Mouse (Mus musculus): ENCODE data around the gene Cadps. TPM values are rescaled to one million over a fixed set of nuclear protein-coding genes. Genes with fewer than 3 reads are reported as not detected.

Cadps gene
- polyA plus RNA-seq, 1 experiment from 2014 or later: 0.41 TPM

- Histone ChIP-seq H3K4me3 (ENCODE audit: low read length) (no peak overlapping the region), H3K36me3 (ENCODE audit: control insufficient read depth, insufficient read depth, low read length) (no peaks in the 10 kb centered on the region), H3K9me3 (ENCODE audit: control insufficient read depth, low read length) (no peaks in the 10 kb centered on the region), H3K4me2 (ENCODE audit: low read depth, low read length) (no peak overlapping the region), H3K27me3 (ENCODE audit: control insufficient read depth, insufficient read depth, low read depth, low read length) (no peaks in the 10 kb centered on the region), H3K4me1 (replicated peaks; ENCODE audit: control insufficient read depth, insufficient read depth, low read length) (no peaks in the 10 kb centered on the region), H3K27ac (ENCODE audit: low read length) (no peak overlapping the region), H3K9ac (ENCODE audit: low read length) (no peak overlapping the region)
- 78% methylated on average over 3 of the region's 3 CpGs for WGBS
- no peak for ATAC-seq (ENCODE audit: low read depth)
Observed at GRCm38 (mm10) chr14:12707395-12707794, 115.5 kb downstream of the Cadps start.

GRCm38 (mm10) chr14:12704461-12704860 lies 118.4 kb downstream of the Cadps start:
- H3K36me3 ChIP-seq (ENCODE audit: control insufficient read depth, insufficient read depth, low read length): no peaks in the 10 kb centered on the region
- 62% methylated on average over 2 of the region's 2 CpGs for WGBS
- H3K27ac ChIP-seq (ENCODE audit: low read length): no peak overlapping the region
- no peaks in the 10 kb centered on the region for H3K27me3 ChIP-seq (ENCODE audit: control insufficient read depth, insufficient read depth, low read depth, low read length)
- ATAC-seq (ENCODE audit: low read depth): no peak
- H3K4me1 ChIP-seq (replicated peaks; ENCODE audit: control insufficient read depth, insufficient read depth, low read length): no peaks in the 10 kb centered on the region
- no peak overlapping the region for H3K9ac ChIP-seq (ENCODE audit: low read length)
- H3K9me3 ChIP-seq (ENCODE audit: control insufficient read depth, low read length): no peaks in the 10 kb centered on the region
- H3K4me3 ChIP-seq (ENCODE audit: low read length): no peak overlapping the region
- no peak overlapping the region for H3K4me2 ChIP-seq (ENCODE audit: low read depth, low read length)

- Histone ChIP-seq H3K27ac (ENCODE audit: low read length) (no peak overlapping the region), H3K4me2 (ENCODE audit: low read depth, low read length) (no peak overlapping the region), H3K9me3 (ENCODE audit: control insufficient read depth, low read length) (no peaks in the 10 kb centered on the region), H3K27me3 (ENCODE audit: control insufficient read depth, insufficient read depth, low read depth, low read length) (no peaks in the 10 kb centered on the region), H3K9ac (ENCODE audit: low read length) (no peak overlapping the region), H3K36me3 (ENCODE audit: control insufficient read depth, insufficient read depth, low read length) (no peaks in the 10 kb centered on the region), H3K4me3 (ENCODE audit: low read length) (no peak overlapping the region), H3K4me1 (replicated peaks; ENCODE audit: control insufficient read depth, insufficient read depth, low read length) (no peaks in the 10 kb centered on the region)
- ATAC-seq (ENCODE audit: low read depth): no peak
- WGBS: 52% methylated on average over 1 of the region's 1 CpGs
Observed at GRCm38 (mm10) chr14:12690201-12690600, 132.7 kb downstream of the Cadps start.

GRCm38 (mm10) chr14:12685015-12685414 lies 137.9 kb downstream of the Cadps start:
- 81% methylated on average over 3 of the region's 3 CpGs for WGBS
- Histone ChIP-seq H3K4me2 (ENCODE audit: low read depth, low read length) (no peak overlapping the region), H3K36me3 (ENCODE audit: control insufficient read depth, insufficient read depth, low read length) (no peaks in the 10 kb centered on the region), H3K27ac (ENCODE audit: low read length) (no peak overlapping the region), H3K4me1 (replicated peaks; ENCODE audit: control insufficient read depth, insufficient read depth, low read length) (no peaks in the 10 kb centered on the region), H3K9ac (ENCODE audit: low read length) (no peak overlapping the region), H3K27me3 (ENCODE audit: control insufficient read depth, insufficient read depth, low read depth, low read length) (no peaks in the 10 kb centered on the region), H3K9me3 (ENCODE audit: control insufficient read depth, low read length) (no peaks in the 10 kb centered on the region), H3K4me3 (ENCODE audit: low read length) (no peak overlapping the region)
- no peak for ATAC-seq (ENCODE audit: low read depth)

GRCm38 (mm10) chr14:12680819-12681638 lies 141.8 kb downstream of the Cadps start:
- Histone ChIP-seq H3K9me3 (ENCODE audit: control insufficient read depth, low read length) (no peaks in the 10 kb centered on the region), H3K9ac (ENCODE audit: low read length) (no peak overlapping the region), H3K36me3 (ENCODE audit: control insufficient read depth, insufficient read depth, low read length) (no peaks in the 10 kb centered on the region), H3K27ac (ENCODE audit: low read length) (no peak overlapping the region), H3K4me3 (ENCODE audit: low read length) (no peak overlapping the region), H3K4me1 (replicated peaks; ENCODE audit: control insufficient read depth, insufficient read depth, low read length) (no peaks in the 10 kb centered on the region), H3K27me3 (ENCODE audit: control insufficient read depth, insufficient read depth, low read depth, low read length) (no peaks in the 10 kb centered on the region), H3K4me2 (ENCODE audit: low read depth, low read length) (no peak overlapping the region)
- no peak for ATAC-seq (ENCODE audit: low read depth)
- WGBS: 42% methylated on average over 3 of the region's 3 CpGs

- Histone ChIP-seq H3K36me3 (ENCODE audit: control insufficient read depth, insufficient read depth, low read length) (no peaks in the 10 kb centered on the region), H3K4me3 (ENCODE audit: low read length) (no peak overlapping the region), H3K27ac (ENCODE audit: low read length) (no peak overlapping the region), H3K27me3 (ENCODE audit: control insufficient read depth, insufficient read depth, low read depth, low read length) (no peaks in the 10 kb centered on the region), H3K9me3 (ENCODE audit: control insufficient read depth, low read length) (no peaks in the 10 kb centered on the region), H3K9ac (ENCODE audit: low read length) (no peak overlapping the region), H3K4me2 (ENCODE audit: low read depth, low read length) (no peak overlapping the region), H3K4me1 (replicated peaks; ENCODE audit: control insufficient read depth, insufficient read depth, low read length) (no peaks in the 10 kb centered on the region)
- 72% methylated on average over 2 of the region's 2 CpGs for WGBS
- ATAC-seq (ENCODE audit: low read depth): no peak
Observed at GRCm38 (mm10) chr14:12661430-12661829, 161.4 kb downstream of the Cadps start.

GRCm38 (mm10) chr14:12657351-12657750 lies 165.5 kb downstream of the Cadps start:
- no peak overlapping the region for H3K4me2 ChIP-seq (ENCODE audit: low read depth, low read length)
- no peak for ATAC-seq (ENCODE audit: low read depth)
- no peak overlapping the region for H3K27ac ChIP-seq (ENCODE audit: low read length)
- 36% methylated on average over 4 of the region's 4 CpGs for WGBS
- H3K9ac ChIP-seq (ENCODE audit: low read length): no peak overlapping the region
- no peaks in the 10 kb centered on the region for H3K4me1 ChIP-seq (replicated peaks; ENCODE audit: control insufficient read depth, insufficient read depth, low read length)
- H3K9me3 ChIP-seq (ENCODE audit: control insufficient read depth, low read length): no peaks in the 10 kb centered on the region
- no peak overlapping the region for H3K4me3 ChIP-seq (ENCODE audit: low read length)
- H3K36me3 ChIP-seq (ENCODE audit: control insufficient read depth, insufficient read depth, low read length): no peaks in the 10 kb centered on the region
- H3K27me3 ChIP-seq (ENCODE audit: control insufficient read depth, insufficient read depth, low read depth, low read length): no peaks in the 10 kb centered on the region

- ATAC-seq (ENCODE audit: low read depth): no peak
- Histone ChIP-seq H3K36me3 (ENCODE audit: control insufficient read depth, insufficient read depth, low read length) (no peaks in the 10 kb centered on the region), H3K4me1 (replicated peaks; ENCODE audit: control insufficient read depth, insufficient read depth, low read length) (no peaks in the 10 kb centered on the region), H3K9ac (ENCODE audit: low read length) (no peak overlapping the region), H3K27me3 (ENCODE audit: control insufficient read depth, insufficient read depth, low read depth, low read length) (no peaks in the 10 kb centered on the region), H3K9me3 (ENCODE audit: control insufficient read depth, low read length) (no peaks in the 10 kb centered on the region), H3K4me3 (ENCODE audit: low read length) (no peak overlapping the region), H3K4me2 (ENCODE audit: low read depth, low read length) (no peak overlapping the region), H3K27ac (ENCODE audit: low read length) (no peak overlapping the region)
- WGBS: 78% methylated on average over 6 of the region's 6 CpGs
Observed at GRCm38 (mm10) chr14:12642868-12643512, 179.9 kb downstream of the Cadps start.

GRCm38 (mm10) chr14:12638762-12639161 lies 184.1 kb downstream of the Cadps start:
- Histone ChIP-seq H3K4me3 (ENCODE audit: low read length) (no peak overlapping the region), H3K27me3 (ENCODE audit: control insufficient read depth, insufficient read depth, low read depth, low read length) (no peaks in the 10 kb centered on the region), H3K27ac (ENCODE audit: low read length) (no peak overlapping the region), H3K4me1 (replicated peaks; ENCODE audit: control insufficient read depth, insufficient read depth, low read length) (no peaks in the 10 kb centered on the region), H3K9me3 (ENCODE audit: control insufficient read depth, low read length) (no peaks in the 10 kb centered on the region), H3K36me3 (ENCODE audit: control insufficient read depth, insufficient read depth, low read length) (no peaks in the 10 kb centered on the region), H3K9ac (ENCODE audit: low read length) (no peak overlapping the region), H3K4me2 (ENCODE audit: low read depth, low read length) (no peak overlapping the region)
- ATAC-seq (ENCODE audit: low read depth): no peak
- WGBS: 70% methylated on average over 2 of the region's 2 CpGs
